Mouse (Mus musculus): ENCODE measurements around the gene Smdt1.

- TF ChIP-seq CTCF (IDR thresholded peaks at IDR 0.05; ENCODE audit: low read depth) (no peak), EP300 (optimal IDR thresholded peaks at IDR 0.05) (no peak)
These were observed 16.6 kb upstream of the Smdt1 start for GRCm38 (mm10) chr15:82322195-82322594.
